Mouse (Mus musculus) ZHBTc4 (cell line): Measurements from ENCODE around the gene Asic4.

ENCODE experiments used
- DNase-seq: peaks from one replicate; pipeline ENCODE4 v3.0.0-alpha.2; 2011; ENCODE audit warnings: low read depth, low spot score

The Asic4 gene

DNA sequence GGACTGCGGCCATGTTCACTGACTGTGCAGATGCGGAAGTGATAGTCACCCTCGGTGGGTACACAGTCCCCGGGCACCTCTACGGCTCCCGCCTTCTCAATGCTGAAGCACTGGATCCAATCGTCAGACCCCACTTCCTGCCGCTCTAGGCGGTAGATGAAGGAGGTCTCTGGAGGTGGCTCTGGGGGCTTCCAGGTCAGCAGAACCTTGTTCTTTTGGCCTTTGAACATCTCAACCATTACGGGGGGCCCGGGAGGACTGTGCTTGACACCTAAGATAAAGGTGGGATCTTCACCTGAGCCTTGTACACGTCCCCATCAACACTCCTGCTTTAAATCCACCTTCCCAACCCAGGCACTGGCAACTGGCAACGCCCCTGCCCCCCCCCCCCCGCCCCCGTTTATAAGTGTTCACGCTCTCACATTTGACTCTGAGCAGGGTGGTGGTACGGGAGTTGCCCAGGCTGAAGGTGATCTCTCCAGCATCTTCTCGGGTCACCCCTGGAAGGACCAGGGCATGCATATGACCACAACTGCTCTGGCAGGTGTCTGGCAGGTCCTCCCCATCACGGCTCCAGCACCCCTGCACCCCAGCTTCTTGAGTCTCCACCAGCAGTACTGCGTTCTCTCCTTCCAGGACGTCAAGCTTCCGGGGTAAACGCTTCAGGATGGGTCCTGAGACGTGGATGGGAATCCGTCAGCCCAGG lies 52.9 kb downstream of the Asic4 start:
- no peak for DNase-seq

DNA sequence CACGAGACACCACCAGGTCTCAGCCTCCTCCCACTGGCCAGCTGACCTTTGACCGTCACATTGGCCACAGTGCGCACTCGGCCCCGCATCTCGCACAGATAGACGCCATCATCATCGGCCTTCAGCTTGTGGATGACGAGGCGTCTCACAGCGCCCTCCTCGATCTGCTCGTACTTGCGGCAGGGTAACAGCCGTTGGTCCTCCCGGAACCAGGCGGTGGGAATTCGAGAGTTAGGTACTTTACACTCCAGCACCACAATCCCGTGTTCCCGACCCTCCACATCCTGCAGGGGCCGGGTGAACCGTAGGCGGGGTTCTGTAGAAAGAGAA lies 53.4 kb downstream of the Asic4 start:
- DNase-seq, result no peak

DNA sequence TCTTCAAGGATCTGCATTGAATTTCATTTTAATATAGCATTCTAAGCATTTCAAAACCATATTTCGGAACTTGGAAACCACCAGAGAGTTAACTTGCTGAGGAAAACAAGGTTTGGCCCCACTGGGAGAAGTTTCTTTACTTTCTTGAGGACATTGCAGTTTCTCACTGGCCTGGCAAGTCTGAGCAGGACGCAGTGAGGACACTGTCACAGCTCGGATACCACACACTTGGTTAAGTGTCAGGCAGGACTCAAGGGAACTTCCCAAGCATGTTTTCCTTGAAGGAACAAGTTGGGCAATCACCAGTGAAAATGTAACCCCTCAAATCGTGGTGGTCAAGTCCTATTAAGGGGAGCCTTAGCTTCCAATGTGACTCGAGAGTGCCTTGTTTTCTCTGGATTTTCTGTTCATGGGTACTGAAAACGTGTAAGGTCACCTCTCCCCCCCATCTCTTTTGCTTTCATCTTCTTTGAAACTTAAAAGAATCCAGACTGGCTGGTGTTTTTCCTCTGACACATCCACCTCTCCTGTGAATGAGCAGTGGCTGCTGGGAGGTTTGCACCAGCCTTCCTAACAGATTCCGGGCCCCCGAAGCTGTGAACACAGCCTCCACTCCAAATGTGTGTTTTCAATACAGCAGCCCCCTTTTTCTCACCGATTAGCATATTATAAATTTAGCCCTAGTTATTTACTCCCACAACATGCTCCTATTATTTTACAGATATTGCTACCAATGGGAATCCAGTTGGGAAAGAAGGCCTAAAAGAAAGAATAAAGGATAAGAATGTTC lies 54.2 kb downstream of the Asic4 start:
- DNase-seq, result no peak

DNA sequence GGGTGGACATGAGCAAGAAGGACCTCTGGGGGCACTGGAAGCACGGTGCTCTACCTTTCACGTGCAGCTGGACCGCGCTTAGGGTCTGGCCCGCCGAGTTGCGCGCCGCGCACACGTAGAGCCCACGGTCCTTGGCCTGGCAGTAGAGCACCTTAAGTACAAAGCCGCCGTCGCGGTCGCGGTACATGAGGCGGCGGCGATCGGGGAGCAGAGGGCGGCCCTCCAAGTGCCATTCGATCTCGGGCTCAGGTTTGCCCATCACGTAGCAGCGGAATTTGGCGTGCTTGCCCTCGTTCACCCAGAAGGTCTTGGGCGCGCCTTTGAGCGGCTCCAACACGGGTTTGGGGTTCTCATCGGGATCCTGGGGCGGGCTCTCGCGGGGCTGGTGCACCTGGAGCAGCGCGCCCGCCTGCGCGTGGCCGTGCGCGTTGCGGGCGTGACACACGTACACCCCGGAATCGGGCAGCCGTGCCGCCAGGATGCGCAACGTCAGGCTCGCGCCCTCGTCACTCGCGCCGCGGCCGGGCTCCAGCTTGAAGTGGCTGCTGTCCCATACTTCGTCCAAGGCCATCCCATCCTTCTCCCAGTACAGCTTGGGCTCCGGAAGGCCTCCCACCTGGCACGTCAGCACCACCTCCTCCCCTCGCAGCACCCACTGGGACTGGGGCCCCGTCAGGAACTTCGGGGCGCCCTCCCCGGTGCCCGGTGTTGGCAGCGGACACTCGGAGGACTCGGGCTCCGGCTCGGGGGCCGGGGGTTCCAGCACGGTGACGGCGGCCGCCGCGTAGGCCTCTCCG lies 55.1 kb downstream of the Asic4 start:
- peak; percentile 66 for DNase-seq

DNA sequence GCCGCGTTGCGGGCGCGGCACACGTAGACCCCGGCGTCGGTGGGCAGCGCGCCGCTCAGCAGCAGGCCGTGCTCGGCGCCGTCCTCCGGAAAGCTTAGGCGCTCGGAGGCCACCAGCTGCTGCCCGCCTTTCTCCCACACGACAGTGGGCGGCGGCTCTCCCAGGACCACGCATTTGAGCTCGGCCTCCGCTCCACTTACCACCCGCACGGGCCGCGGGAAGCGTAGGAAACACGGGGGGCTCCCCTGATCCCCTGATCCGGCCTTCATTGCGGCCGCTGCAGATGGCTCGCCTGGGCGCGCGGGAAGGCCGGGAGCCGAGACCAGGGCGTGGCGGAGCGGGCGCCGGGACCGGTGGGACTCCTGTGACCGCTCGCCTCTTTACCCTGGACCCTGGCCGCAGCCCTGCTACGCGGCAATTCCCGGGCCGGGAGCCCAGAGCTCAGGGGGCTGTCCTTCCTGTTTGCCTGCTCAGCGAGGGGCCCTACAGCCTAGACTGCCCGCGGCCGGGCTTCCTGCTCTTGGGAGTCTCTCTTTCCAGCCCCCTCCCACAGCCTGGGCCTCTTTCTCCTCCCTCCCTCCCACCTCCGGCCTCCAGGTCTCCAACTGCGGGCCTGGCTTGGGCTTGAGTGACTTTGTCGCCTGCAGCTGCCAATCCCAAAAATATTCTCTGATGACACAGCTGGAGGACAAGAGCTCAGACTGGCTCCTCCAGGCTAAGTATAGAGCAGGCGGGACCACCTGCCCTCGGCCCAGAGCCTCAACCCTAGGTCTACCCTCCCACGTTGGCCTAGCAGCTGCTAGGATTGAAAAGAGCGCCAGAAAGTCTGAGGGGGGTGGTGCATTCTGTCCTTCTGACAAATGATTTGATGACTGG lies 56.0 kb downstream of the Asic4 start, which contains the start of gene Obsl1:
Obsl1 (minus strand) TSS at position 497 of the 876 bp plus-strand sequence.
- peak; percentile 79 for DNase-seq

DNA sequence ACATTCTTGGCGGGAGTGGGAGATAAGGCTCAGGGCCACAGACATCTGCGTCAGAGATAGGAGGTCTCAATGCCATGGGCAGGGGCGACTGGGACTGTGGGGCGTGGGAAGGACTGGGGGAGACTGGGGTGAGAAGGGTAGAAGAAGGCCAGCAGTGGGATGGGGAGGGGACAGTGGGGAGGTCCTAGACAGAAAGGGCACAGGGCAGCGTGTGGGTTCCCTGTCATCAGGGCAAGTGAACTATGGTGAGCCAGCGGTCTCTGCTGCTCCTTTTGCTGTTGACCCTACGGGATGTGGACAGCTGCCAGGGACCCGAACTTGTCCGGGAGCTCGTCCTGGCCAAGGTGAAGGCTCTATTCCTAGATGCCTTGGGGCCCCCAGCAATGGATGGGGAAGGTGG lies 56.8 kb downstream of the Asic4 start, which contains the start of gene Inha:
Inha (plus strand) TSS at position 72 of the 400 bp plus-strand sequence.
- no peak for DNase-seq

DNA sequence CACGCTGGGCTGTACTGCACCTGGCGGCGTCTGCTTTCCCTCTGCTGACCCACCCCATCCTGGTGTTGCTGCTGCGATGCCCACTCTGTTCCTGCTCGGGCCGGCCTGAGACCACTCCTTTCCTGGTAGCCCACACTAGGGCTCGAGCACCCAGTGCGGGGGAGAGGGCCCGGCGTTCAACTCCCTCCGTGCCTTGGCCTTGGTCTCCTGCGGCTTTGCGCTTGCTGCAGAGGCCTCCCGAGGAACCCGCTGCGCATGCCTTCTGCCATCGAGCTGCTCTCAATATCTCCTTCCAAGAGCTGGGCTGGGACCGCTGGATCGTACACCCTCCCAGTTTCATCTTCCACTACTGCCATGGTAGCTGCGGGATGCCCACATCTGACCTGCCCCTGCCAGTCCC lies 59.4 kb downstream of the Asic4 start:
- DNase-seq, result no peak

DNA sequence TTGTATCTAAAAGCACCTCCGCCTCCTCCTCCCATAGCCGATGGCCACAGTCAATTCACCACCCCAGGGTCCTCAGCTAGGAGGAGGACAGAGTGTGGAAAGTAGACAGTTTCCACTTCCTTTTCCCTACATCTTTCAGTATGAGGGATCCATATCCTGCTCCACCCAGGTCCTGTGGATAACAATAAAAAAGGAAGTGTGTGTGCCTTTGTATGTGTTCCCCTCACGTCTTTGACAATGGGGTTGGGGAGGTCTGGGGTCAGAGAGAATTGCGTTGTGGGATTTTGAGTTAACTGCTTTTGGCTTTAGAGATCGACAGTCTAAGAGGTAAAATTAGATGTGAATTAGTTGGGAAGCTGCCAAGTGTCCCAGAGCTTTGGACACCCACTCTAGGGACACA lies 59.9 kb downstream of the Asic4 start:
- no peak for DNase-seq

DNA sequence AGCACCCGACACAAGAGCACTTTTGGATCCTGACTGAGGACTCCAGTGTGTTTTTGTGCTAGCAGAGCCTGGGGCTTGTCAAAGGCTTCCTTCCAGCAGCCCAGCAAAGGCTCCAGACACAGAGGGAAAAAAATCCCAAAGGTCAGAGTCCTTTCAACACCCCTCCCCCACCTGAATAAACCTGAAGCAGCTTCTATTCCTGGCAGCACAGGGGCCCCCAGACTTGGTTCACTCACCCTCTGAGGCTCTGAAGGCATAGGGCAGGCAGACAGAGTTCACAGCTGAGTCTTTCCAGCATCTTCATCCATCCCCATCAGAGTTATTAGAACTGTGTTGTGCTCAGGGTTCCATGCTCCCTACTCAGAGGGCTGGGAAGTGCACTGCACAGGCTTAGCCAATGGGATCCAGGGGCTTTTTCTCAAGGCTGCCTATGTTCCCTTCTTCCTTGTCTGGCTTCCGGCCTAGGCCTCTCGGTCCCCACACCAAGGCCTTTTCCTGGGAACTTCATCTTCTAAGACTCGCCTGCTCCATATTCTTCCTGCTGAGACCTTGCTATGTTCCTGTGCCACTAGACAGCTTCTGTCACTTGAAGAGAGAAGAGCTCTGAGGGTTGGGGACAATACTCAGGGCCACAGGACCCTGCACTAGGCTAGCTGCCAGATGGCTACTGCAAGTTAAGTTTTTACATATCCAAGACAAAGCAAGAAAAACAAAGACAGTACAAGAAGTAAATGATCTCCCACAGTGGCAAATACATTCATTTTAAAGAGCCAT lies 61.4 kb downstream of the Asic4 start:
- peak; percentile 79 for DNase-seq

DNA sequence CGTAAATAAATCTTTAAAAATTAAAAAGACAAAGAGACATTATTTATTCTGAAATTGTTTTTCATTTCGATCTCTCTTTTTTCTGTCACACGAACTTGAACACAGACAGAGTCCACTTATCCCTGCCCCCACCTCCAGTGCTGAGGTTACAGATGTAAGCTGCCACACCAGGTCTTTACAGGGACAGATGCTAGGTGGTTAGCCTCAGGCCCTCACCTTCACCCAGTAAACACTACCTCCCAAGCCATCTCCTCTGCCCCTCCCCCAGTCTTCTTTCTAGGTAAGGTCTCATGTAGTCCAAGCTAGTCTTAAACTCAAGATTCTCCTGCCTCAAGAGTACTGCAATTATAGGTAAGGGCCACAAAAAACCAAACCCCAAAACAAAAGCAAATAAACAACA lies 62.3 kb downstream of the Asic4 start:
- no peak for DNase-seq

DNA sequence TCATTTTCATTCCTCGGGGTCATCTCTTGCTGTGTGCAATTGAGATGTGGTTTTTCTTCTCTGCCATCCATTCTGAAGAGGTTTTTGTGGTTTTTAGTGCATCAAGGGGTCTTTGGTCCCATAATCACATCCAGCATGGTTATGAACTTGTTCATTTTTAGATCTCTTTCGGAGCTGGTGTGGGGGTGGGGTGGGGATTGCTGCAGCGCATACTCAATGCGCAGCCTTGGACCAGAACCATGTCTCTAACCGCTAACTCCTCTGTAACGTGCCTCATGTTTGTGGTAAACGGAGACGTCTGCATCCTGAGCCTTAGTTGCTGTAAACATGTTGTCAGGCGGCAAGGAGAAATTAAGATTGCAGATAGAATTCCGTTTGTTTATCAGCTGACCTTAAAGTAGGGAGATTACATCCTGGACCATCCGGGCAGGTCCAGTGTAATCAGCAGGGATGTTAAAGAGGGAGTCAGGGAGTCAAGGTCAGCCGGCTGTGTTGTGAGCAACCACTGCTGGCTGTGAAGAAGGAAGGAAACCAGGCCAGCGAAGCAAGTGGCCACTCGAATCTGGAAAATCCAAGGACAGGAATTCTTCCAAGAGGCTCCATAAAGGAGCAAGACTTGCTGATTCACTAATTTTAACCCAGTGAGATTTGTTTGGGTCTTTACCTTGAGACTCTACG lies 66.6 kb downstream of the Asic4 start:
- DNase-seq, result no peak

DNA sequence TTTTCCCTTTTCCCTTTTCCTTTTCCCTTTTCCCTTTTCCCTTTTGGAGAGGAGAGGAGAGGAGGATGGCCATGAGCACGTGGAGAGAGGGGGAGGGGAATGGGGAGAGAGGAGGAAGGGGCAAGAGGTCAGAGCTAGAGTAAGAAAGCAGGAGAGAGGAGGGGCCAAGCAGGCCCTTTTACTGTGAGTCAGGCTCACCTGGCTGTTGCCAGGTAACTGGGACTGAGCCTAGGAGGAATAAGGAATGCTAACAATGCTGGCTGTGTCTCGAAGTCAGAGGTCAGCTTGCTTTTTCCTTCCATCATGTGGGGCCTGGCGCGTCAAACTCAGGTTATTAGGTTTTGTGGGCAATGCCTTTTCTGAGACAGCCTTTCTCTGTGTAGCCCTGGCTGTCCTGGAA lies 67.7 kb downstream of the Asic4 start:
- DNase-seq, result peak; percentile 90

DNA sequence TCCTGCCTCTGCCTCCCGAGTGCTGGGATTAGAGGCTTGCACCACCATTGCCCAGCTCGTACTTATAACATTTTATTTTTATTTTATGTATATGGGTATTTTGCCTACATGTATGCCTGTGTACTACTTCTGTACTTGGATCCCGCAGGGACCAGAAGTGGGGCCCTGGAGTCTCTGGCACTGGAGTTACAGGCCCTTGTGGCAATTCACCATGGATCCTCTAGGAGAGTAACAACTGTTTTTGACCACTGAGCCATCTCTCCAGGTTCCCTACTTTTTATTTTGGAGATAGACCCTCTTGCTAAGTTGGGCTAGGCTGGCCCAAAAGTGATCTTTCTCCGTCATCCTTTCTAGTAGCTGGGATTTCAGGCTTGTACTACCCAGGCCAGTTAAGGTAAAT lies 68.2 kb downstream of the Asic4 start:
- peak; percentile 49 for DNase-seq

DNA sequence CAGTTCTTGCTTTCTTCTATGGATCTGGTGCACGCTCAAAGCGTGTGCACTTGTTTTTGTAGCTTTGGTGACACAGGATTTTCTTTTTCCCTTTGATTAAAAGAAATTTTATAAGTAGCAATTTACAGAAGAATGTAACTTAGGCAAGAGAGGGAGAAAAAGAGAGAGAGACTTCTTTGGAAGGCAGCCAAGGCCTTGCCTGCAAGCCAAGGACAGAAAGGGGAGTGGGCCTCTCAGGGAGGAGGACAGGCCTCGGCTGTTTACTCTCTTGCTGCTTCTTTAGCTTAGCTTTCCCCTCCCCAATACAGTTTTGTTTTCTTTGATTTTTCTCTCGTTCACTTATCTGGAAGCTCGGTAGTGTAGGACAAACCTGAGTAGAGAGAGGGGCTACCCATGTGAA lies 69.3 kb downstream of the Asic4 start:
- no peak for DNase-seq

DNA sequence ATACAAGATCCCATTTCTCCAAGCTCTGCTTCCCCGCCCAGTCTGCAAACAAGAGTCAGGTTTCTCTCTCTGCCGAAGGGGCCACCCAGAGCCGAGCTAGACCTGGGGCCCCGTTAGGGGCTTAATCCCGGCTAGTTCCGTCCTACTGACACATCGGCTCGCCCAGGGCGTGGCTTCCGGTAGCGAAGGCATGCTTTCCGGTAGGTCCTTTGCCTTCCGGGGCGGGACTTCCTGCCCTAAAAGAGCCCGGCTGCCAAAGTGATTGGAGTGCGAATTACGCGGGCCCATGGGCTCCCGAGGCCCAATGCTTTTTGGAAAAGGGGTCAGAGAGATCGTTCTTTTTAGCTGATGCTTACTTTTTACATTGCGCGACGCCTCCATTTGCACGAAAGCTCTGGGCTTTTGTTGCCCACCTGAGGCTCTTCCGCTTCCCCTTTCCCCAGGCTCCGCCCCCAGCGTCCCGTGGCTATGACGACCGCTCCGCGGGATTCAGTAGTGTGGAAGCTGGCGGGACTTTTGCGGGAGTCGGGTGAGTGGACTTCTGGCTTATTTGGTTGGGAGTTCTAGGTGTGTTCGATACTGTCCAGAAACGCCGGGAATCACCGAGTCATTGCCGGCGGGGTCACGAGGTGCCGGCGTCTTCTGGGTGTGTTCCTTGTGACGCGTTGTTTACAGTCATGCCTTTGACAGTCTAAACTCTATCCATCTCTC lies 71.2 kb downstream of the Asic4 start, which contains the start of gene Stk11ip:
Stk11ip (plus strand) TSS at position 209 of the 711 bp plus-strand sequence.
- DNase-seq, result peak; percentile 97
